Mouse (Mus musculus) kidney, embryonic 16.5 days (tissue): Measurements from ENCODE around the gene Wdr95. TPM values are rescaled to one million over a fixed set of nuclear protein-coding genes. Genes with fewer than 3 reads are reported as not detected.

Experiments used
- ATAC-seq: fragments of 200-750 bp; cut with Nextera tagmentation; 2 replicates; pipeline ENCODE4 v1.8.0; 2017; ENCODE audit warnings: moderate TSS enrichment; ENCODE audit not compliant: low FRiP score, low TSS enrichment
- H3K27ac ChIP-seq: fragments of 300-500 bp; sonication (generic); 2 replicates; pipeline ENCODE4 v1.5.1; 2014; ENCODE audit warnings: low read length
- H3K27me3 ChIP-seq: fragments of 300-500 bp; sonication (generic); 2 replicates; pipeline ENCODE4 v1.6.1; 2014; ENCODE audit warnings: low read length, control low read depth, mixed read lengths; ENCODE audit not compliant: insufficient read depth
- H3K36me3 ChIP-seq: fragments of 300-500 bp; sonication (generic); 2 replicates; pipeline ENCODE4 v1.6.1; 2014; ENCODE audit warnings: low read length, control low read depth, mixed read lengths; ENCODE audit not compliant: insufficient read depth
- H3K4me1 ChIP-seq: fragments of 300-500 bp; sonication (generic); 2 replicates; pipeline ENCODE4 v1.6.1; 2014; ENCODE audit warnings: low read length, control low read depth, mixed read lengths; ENCODE audit not compliant: insufficient read depth
- H3K4me2 ChIP-seq: fragments of 300-500 bp; sonication (generic); replicated peaks from 2 replicates; pipeline ENCODE4 v1.6.1; 2014; ENCODE audit warnings: low read depth, low read length
- H3K4me3 ChIP-seq: fragments of 300-500 bp; sonication (generic); 2 replicates; pipeline ENCODE4 v1.5.1; 2014; ENCODE audit warnings: mild to moderate bottlenecking, low read length
- H3K9ac ChIP-seq: fragments of 300-500 bp; sonication (generic); replicated peaks from 2 replicates; pipeline ENCODE4 v1.6.1; 2014; ENCODE audit warnings: low read length
- H3K9me3 ChIP-seq: fragments of 300-500 bp; sonication (generic); 2 replicates; pipeline ENCODE4 v1.6.1; 2016; ENCODE audit warnings: low read length, control low read depth
- WGBS: fragments of 180-500 bp; shearing (Covaris S2); extraction: QIAGEN DNeasy Blood & Tissue Kit; methylation state at CpG from one replicate; pipeline ENCODE4 v1.1.7; 2014; 5-methylcytosine and 5-hydroxymethylcytosine counted together
- polyA plus RNA-seq: library from polyadenylated mRNA; unstranded; fragments of >200 nt; fragmentation: Nextera tagmentation; extraction: Ambion mirVana; gene quantifications from 2 replicates; pipeline ENCODE4 v1.2.1, GENCODE M21; 2015

Gene Wdr95
- polyA plus RNA-seq, 1 experiment from 2014 or later = not detected

- no peak overlapping the region for H3K27ac ChIP-seq
- 53% methylated on average over 11 of the region's 11 CpGs for WGBS
- H3K9ac ChIP-seq = peak overlapping the region; percentile 83
- peak overlapping the region; percentile 87 for H3K4me3 ChIP-seq
- peak overlapping the region; percentile 91 for H3K4me2 ChIP-seq
- peaks cover 33% of the 10 kb centered on the region for H3K36me3 ChIP-seq
- peaks cover 20% of the 10 kb centered on the region for H3K4me1 ChIP-seq
- no peak for ATAC-seq
- no peaks in the 10 kb centered on the region for H3K27me3 ChIP-seq
- H3K9me3 ChIP-seq = no peaks in the 10 kb centered on the region
Observed at GRCm38 (mm10) chr5:149634409-149635035, 106.0 kb downstream of the Wdr95 start.

- H3K4me3 ChIP-seq = peak overlapping the region; percentile 87
- under 1% methylated on average over 24 of the region's 24 CpGs for WGBS
- H3K4me1 ChIP-seq = peaks cover 20% of the 10 kb centered on the region
- peak overlapping the region; percentile 85 for H3K27ac ChIP-seq
- H3K9me3 ChIP-seq = no peaks in the 10 kb centered on the region
- H3K4me2 ChIP-seq = peak overlapping the region; percentile 91
- no peak for ATAC-seq
- peak overlapping the region; percentile 83 for H3K9ac ChIP-seq
- H3K27me3 ChIP-seq = no peaks in the 10 kb centered on the region
- H3K36me3 ChIP-seq = peaks cover 23% of the 10 kb centered on the region
Observed at GRCm38 (mm10) chr5:149635556-149635955, 107.1 kb downstream of the Wdr95 start.

- Histone ChIP-seq H3K27ac (peak within 1 kb of the TSS; percentile 85), H3K36me3 (peaks cover 15% of the 10 kb centered on the region), H3K9me3 (no peaks in the 10 kb centered on the region), H3K9ac (peak within 1 kb of the TSS; percentile 83), H3K4me2 (peak within 1 kb of the TSS; percentile 91), H3K4me3 (peak within 1 kb of the TSS; percentile 87), H3K4me1 (peaks cover 20% of the 10 kb centered on the region), H3K27me3 (no peaks in the 10 kb centered on the region)
- under 1% methylated on average over 59 of the region's 60 CpGs for WGBS
- ATAC-seq = peak; percentile 99
Observed at GRCm38 (mm10) chr5:149636075-149636920, 107.8 kb downstream of the Wdr95 start, which contains the start of gene Hsph1. Gene Hsph1 (minus strand): TSS chr5:149636376.

GRCm38 (mm10) chr5:149637306-149637705 lies 108.8 kb downstream of the Wdr95 start:
- Histone ChIP-seq H3K9me3 (no peaks in the 10 kb centered on the region), H3K9ac (0 out of 2 replicates have a peak overlapping the region, but pooled peaks have one; percentile 74), H3K4me3 (peak overlapping the region; percentile 87), H3K4me2 (peak overlapping the region; percentile 91), H3K27me3 (no peaks in the 10 kb centered on the region), H3K4me1 (peaks cover 20% of the 10 kb centered on the region), H3K36me3 (peaks cover 14% of the 10 kb centered on the region), H3K27ac (no peak overlapping the region)
- no peak for ATAC-seq
- 60% methylated on average over 8 of the region's 8 CpGs for WGBS

GRCm38 (mm10) chr5:149641277-149641892 lies 112.9 kb downstream of the Wdr95 start:
- H3K27me3 ChIP-seq = no peaks in the 10 kb centered on the region
- H3K9me3 ChIP-seq = no peaks in the 10 kb centered on the region
- no peak overlapping the region for H3K9ac ChIP-seq
- 87% methylated on average over 8 of the region's 8 CpGs for WGBS
- H3K4me2 ChIP-seq = no peak overlapping the region
- no peak overlapping the region for H3K4me3 ChIP-seq
- 0 out of 2 replicates have a peak, but pooled peaks cover 4% of the 10 kb centered on the region for H3K4me1 ChIP-seq
- no peak overlapping the region for H3K27ac ChIP-seq
- H3K36me3 ChIP-seq = no peaks in the 10 kb centered on the region
- ATAC-seq = no peak

- ATAC-seq = peak; percentile 84; the same call in 1 of the 2 replicates
- Histone ChIP-seq H3K4me3 (no peak overlapping the region), H3K27me3 (no peaks in the 10 kb centered on the region), H3K4me2 (no peak overlapping the region), H3K9me3 (no peaks in the 10 kb centered on the region), H3K27ac (no peak overlapping the region), H3K4me1 (0 out of 2 replicates have a peak, but pooled peaks cover 2% of the 10 kb centered on the region), H3K9ac (no peak overlapping the region), H3K36me3 (no peaks in the 10 kb centered on the region)
- WGBS = 39% methylated on average over 6 of the region's 6 CpGs
Observed at GRCm38 (mm10) chr5:149642366-149642765, 113.9 kb downstream of the Wdr95 start.

- WGBS = 76% methylated on average over 11 of the region's 11 CpGs
- Histone ChIP-seq H3K9me3 (no peaks in the 10 kb centered on the region), H3K36me3 (no peaks in the 10 kb centered on the region), H3K27ac (no peak overlapping the region), H3K27me3 (no peaks in the 10 kb centered on the region), H3K4me3 (no peak overlapping the region), H3K4me1 (no peaks in the 10 kb centered on the region), H3K4me2 (no peak overlapping the region; the same call in 1 of the 2 replicates), H3K9ac (no peak overlapping the region)
- no peak for ATAC-seq
Observed at GRCm38 (mm10) chr5:149642783-149643509, 114.5 kb downstream of the Wdr95 start.

- H3K36me3 ChIP-seq = no peaks in the 10 kb centered on the region
- no peak overlapping the region for H3K4me2 ChIP-seq
- no peaks in the 10 kb centered on the region for H3K4me1 ChIP-seq
- no peaks in the 10 kb centered on the region for H3K27me3 ChIP-seq
- no peak overlapping the region for H3K4me3 ChIP-seq
- H3K27ac ChIP-seq = no peak overlapping the region
- no peak for ATAC-seq
- no peak overlapping the region for H3K9ac ChIP-seq
- 60% methylated on average over 8 of the region's 8 CpGs for WGBS
- no peaks in the 10 kb centered on the region for H3K9me3 ChIP-seq
Observed at GRCm38 (mm10) chr5:149647367-149648115, 119.1 kb downstream of the Wdr95 start.

GRCm38 (mm10) chr5:149648196-149648595 lies 119.7 kb downstream of the Wdr95 start:
- Histone ChIP-seq H3K4me3 (no peak overlapping the region), H3K9ac (no peak overlapping the region), H3K27ac (no peak overlapping the region), H3K4me2 (no peak overlapping the region), H3K4me1 (no peaks in the 10 kb centered on the region), H3K36me3 (no peaks in the 10 kb centered on the region), H3K27me3 (no peaks in the 10 kb centered on the region), H3K9me3 (no peaks in the 10 kb centered on the region)
- no peak for ATAC-seq
- 39% methylated on average over 4 of the region's 4 CpGs for WGBS
